Mouse (Mus musculus) limb, embryonic 15.5 days (tissue): ENCODE measurements around the gene Wdr45b. TPM values are rescaled to one million over a fixed set of nuclear protein-coding genes. Genes with fewer than 3 reads are reported as not detected.

Experiments used
- ATAC-seq: fragments of 200-750 bp; cut with Nextera tagmentation; 2 replicates; pipeline ENCODE4 v1.8.0; 2017; ENCODE audit warnings: low read depth, moderate TSS enrichment; ENCODE audit not compliant: insufficient number of reproducible peaks, low FRiP score, low TSS enrichment
- H3K27ac ChIP-seq: fragments of 300-500 bp; sonication (generic); 2 replicates; pipeline ENCODE4 v1.5.1; 2015; ENCODE audit warnings: moderate library complexity, mild to moderate bottlenecking, inconsistent platforms
- H3K27me3 ChIP-seq: fragments of 300-500 bp; sonication (generic); 2 replicates; pipeline ENCODE4 v1.6.1; 2015; ENCODE audit warnings: inconsistent platforms
- H3K36me3 ChIP-seq: fragments of 300-500 bp; sonication (generic); 2 replicates; pipeline ENCODE4 v1.6.1; 2015; ENCODE audit warnings: inconsistent platforms
- H3K4me1 ChIP-seq: fragments of 300-500 bp; sonication (generic); 2 replicates; pipeline ENCODE4 v1.6.1; 2015; ENCODE audit warnings: inconsistent platforms
- H3K4me2 ChIP-seq: fragments of 300-500 bp; sonication (generic); 2 replicates; pipeline ENCODE4 v1.6.1; 2015; ENCODE audit warnings: mild to moderate bottlenecking, inconsistent platforms
- H3K4me3 ChIP-seq: fragments of 300-500 bp; sonication (generic); 2 replicates; pipeline ENCODE4 v1.5.1; 2015; ENCODE audit warnings: mild to moderate bottlenecking, inconsistent platforms
- H3K9ac ChIP-seq: fragments of 300-500 bp; sonication (generic); 2 replicates; pipeline ENCODE4 v1.6.1; 2015; ENCODE audit warnings: inconsistent platforms
- H3K9me3 ChIP-seq: fragments of 300-500 bp; sonication (generic); 2 replicates; pipeline ENCODE4 v1.6.1; 2016; ENCODE audit warnings: inconsistent platforms
- WGBS: fragments of 180-500 bp; shearing (Covaris S2); methylation state at CpG from one replicate; pipeline ENCODE4 v1.1.7; 2015; 5-methylcytosine and 5-hydroxymethylcytosine counted together
- polyA plus RNA-seq: library from polyadenylated mRNA; unstranded; fragments of >200 nt; fragmentation: Nextera tagmentation; extraction: Ambion mirVana; gene quantifications from 2 replicates; pipeline ENCODE4 v1.2.1, GENCODE M21; 2015

Wdr45b gene
- polyA plus RNA-seq, result 92.1 and 99.3 TPM in 2 replicates

GRCm38 (mm10) chr11:121354091-121354707, at the start of gene Wdr45b:
TSS of gene Wdr45b (minus strand) at chr11:121354445.
- H3K4me2 ChIP-seq, result peak within 1 kb of the TSS; percentile 71
- peak within 1 kb of the TSS; percentile 96 for H3K4me3 ChIP-seq
- peak; percentile 94 for ATAC-seq
- under 1% methylated on average over 69 of the region's 69 CpGs for WGBS
- H3K9me3 ChIP-seq, result no peaks in the 10 kb centered on the region
- H3K4me1 ChIP-seq, result peaks cover 20% of the 10 kb centered on the region
- no peaks in the 10 kb centered on the region for H3K27me3 ChIP-seq
- H3K36me3 ChIP-seq, result 0 out of 2 replicates have a peak, but pooled peaks cover 8% of the 10 kb centered on the region
- peak within 1 kb of the TSS; percentile 93 for H3K27ac ChIP-seq
- H3K9ac ChIP-seq, result peak within 1 kb of the TSS; percentile 95

DNA sequence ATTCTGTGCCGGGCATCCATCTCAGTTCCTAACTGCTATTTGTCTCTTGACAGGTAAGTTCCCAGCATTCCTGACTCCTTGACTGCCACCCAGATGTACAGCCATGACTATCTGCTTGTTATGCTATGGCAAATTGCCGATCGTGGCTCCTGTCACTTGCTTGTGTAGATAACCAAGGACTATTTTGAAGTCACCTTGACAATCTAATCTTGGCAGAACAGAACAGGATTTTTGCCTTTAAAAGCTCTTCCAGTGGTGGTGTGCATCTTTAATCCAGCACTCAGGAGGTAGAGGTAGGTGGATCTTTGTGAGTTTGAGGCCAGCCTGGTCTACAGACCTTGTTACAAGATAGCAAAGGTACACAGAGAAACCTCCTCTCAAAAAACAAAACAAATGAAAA, 38.2 kb upstream of the Wdr45b start:
- Histone ChIP-seq H3K9ac (no peak overlapping the region), H3K4me2 (no peak overlapping the region), H3K36me3 (no peaks in the 10 kb centered on the region), H3K27me3 (no peaks in the 10 kb centered on the region), H3K4me1 (peaks cover 11% of the 10 kb centered on the region), H3K27ac (no peak overlapping the region), H3K4me3 (no peak overlapping the region), H3K9me3 (no peaks in the 10 kb centered on the region)
- ATAC-seq, result no peak
- WGBS, result 86% methylated on average over 3 of the region's 3 CpGs

DNA sequence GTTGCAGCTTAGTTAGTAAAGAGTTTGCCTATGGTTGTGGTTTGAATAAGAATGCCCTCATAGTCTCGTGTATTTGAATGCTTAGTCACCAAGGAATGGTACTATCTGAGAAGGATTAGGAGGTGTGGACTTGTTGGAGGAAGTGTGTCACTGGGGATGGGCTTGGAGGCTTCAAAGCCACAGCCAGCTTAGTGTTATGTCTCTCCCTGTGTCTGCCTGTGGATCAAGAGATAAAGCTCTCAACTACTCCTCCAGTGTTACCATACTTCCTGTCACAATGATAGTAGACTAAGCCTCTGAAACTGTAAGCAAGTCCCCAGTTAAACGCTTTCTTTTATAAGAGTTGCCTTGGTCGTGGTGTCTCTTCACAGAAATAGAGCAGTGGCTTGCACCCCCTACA, 36.5 kb upstream of the Wdr45b start:
- H3K4me2 ChIP-seq, result no peak overlapping the region
- no peaks in the 10 kb centered on the region for H3K36me3 ChIP-seq
- WGBS, result 62% methylated on average over 3 of the region's 3 CpGs
- ATAC-seq, result no peak
- H3K9me3 ChIP-seq, result no peaks in the 10 kb centered on the region
- H3K9ac ChIP-seq, result no peak overlapping the region
- peaks cover 16% of the 10 kb centered on the region for H3K4me1 ChIP-seq
- H3K27me3 ChIP-seq, result no peaks in the 10 kb centered on the region
- no peak overlapping the region for H3K4me3 ChIP-seq
- no peak overlapping the region for H3K27ac ChIP-seq

DNA sequence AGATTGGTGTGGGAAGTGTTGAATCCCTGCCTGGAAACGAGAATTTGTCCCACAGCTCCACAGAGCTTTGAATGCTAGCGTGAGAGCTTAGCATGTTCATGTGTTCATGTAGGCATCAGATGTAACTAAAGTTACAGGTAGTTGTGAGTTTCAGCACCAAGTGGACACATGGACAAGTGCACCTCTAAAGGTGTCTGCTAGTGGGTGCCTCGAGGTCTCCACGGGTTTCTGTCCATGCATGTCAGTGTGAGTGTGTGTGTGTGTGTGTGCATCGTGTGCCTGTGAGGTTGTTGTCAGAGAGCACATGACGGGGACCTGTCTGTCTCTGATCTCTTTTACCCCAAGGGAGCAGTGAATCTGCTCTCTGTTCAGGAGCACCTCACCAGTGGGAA, 34.3 kb upstream of the Wdr45b start:
- Histone ChIP-seq H3K9ac (no peak overlapping the region), H3K27ac (peak overlapping the region; percentile 22; the same call in 1 of the 2 replicates), H3K4me2 (peak overlapping the region; percentile 83), H3K4me3 (peak overlapping the region; percentile 63), H3K9me3 (no peaks in the 10 kb centered on the region), H3K36me3 (no peaks in the 10 kb centered on the region), H3K27me3 (no peaks in the 10 kb centered on the region), H3K4me1 (peaks cover 16% of the 10 kb centered on the region)
- ATAC-seq, result no peak
- 6% methylated on average over 6 of the region's 6 CpGs for WGBS

DNA sequence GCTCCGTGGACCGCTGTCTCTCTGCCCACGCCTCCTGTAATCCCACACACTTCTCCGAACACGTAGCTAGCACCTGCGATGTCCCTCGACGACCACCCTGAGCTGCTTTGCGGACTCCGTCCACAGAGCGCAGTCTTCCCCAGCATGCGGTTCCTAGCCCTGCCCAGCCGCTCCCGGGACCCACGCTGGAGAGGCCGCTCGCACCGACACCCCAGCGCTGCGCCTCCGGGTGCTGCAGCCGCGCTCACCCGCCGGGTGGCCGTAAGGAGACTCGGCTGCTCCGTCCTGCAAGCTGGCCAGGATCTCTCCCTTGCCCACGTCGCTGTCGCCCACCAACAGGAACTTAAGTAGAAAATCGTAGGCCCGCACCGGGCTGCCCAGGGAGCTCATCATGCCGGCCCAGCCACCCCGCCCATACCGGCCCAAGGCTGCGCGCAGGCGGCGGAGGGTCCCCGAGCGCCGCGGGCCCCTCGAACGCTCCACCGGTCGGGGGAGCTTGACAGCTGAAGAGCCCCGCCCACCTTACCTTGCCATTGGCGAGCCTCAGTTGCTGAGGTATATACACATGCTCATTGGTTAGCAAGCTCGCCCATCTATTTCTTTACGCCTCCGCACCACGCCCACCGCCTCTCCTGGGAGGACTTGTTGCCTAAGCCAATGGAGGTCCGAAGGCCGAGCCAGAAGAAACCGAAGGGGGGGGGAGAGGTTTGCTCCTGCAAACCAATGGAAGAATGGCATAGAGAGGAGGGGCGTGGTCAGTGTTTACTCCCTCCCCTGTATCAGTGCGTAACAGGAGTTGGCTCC, 33.7 kb upstream of the Wdr45b start, which contains the start of gene Rab40b:
Rab40b (minus strand) TSS at position 502 of the 804 bp plus-strand sequence.
- H3K4me1 ChIP-seq, result peaks cover 16% of the 10 kb centered on the region
- H3K27ac ChIP-seq, result peak within 1 kb of the TSS; percentile 44; the same call in 1 of the 2 replicates
- H3K36me3 ChIP-seq, result no peaks in the 10 kb centered on the region
- peak within 1 kb of the TSS; percentile 50 for H3K9ac ChIP-seq
- H3K27me3 ChIP-seq, result no peaks in the 10 kb centered on the region
- WGBS, result 1% methylated on average over 61 of the region's 61 CpGs
- no peaks in the 10 kb centered on the region for H3K9me3 ChIP-seq
- H3K4me3 ChIP-seq, result peak within 1 kb of the TSS; percentile 63
- peak; percentile 99 for ATAC-seq
- H3K4me2 ChIP-seq, result peak within 1 kb of the TSS; percentile 83

- no peak for ATAC-seq
- H3K4me3 ChIP-seq, result no peak overlapping the region
- no peaks in the 10 kb centered on the region for H3K36me3 ChIP-seq
- H3K4me2 ChIP-seq, result no peak overlapping the region
- no peaks in the 10 kb centered on the region for H3K4me1 ChIP-seq
- no peaks in the 10 kb centered on the region for H3K27me3 ChIP-seq
- no peaks in the 10 kb centered on the region for H3K9me3 ChIP-seq
- WGBS, result 63% methylated on average over 6 of the region's 6 CpGs
- no peak overlapping the region for H3K9ac ChIP-seq
- H3K27ac ChIP-seq, result no peak overlapping the region
Observed at GRCm38 (mm10) chr11:121380294-121380693, 26.0 kb upstream of the Wdr45b start.

DNA sequence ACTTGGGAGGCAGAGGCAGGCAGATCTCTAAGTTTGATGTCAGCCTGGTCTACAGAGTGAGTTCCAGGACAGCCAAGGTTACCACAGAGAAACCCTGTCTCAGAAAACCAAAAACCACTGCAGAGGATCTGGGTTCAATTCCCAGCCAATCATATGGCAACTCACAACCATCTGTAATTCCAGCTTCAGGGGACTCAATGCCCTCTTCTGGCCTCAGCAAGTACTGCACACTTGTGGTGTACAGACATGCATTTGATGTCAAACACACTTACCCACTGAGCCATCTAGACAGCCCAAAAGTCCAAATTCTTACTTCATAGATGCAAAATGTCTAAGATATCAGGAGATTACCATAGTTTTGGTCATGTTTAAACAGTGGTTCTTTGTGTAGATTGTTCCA, 24.4 kb upstream of the Wdr45b start:
- no peak overlapping the region for H3K4me3 ChIP-seq
- H3K9me3 ChIP-seq, result no peaks in the 10 kb centered on the region
- ATAC-seq, result no peak
- no peak overlapping the region for H3K9ac ChIP-seq
- no peak overlapping the region for H3K27ac ChIP-seq
- H3K4me2 ChIP-seq, result no peak overlapping the region
- no peaks in the 10 kb centered on the region for H3K36me3 ChIP-seq
- no peaks in the 10 kb centered on the region for H3K4me1 ChIP-seq
- H3K27me3 ChIP-seq, result no peaks in the 10 kb centered on the region

DNA sequence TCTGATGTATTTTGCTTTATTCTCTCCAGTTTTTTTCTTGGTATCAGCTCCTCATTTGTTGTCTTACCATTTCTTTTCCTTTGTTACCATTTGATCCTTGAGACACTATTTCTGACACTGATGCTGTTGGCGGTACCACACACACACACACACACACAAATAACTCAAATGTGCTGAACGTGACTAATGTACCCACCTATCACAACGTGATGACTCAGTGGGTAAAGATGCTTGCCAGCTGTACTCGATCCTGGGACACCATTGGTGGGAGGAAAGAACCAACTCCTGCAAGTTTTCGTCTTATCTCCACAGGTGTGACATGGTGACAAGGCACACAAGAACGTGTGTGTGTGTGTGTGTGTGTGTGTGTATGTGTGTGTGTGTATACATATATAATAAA, 19.1 kb upstream of the Wdr45b start:
- H3K9me3 ChIP-seq, result no peaks in the 10 kb centered on the region
- H3K36me3 ChIP-seq, result no peaks in the 10 kb centered on the region
- no peak for ATAC-seq
- WGBS, result 70% methylated on average over 6 of the region's 6 CpGs
- H3K4me2 ChIP-seq, result no peak overlapping the region
- H3K27ac ChIP-seq, result no peak overlapping the region
- no peaks in the 10 kb centered on the region for H3K27me3 ChIP-seq
- H3K4me3 ChIP-seq, result no peak overlapping the region
- H3K9ac ChIP-seq, result no peak overlapping the region
- H3K4me1 ChIP-seq, result no peaks in the 10 kb centered on the region

GRCm38 (mm10) chr11:121370337-121370994, 16.2 kb upstream of the Wdr45b start:
- 79% methylated on average over 6 of the region's 6 CpGs for WGBS
- Histone ChIP-seq H3K9me3 (no peaks in the 10 kb centered on the region), H3K4me2 (no peak overlapping the region), H3K9ac (no peak overlapping the region), H3K27ac (no peak overlapping the region), H3K27me3 (no peaks in the 10 kb centered on the region), H3K36me3 (no peaks in the 10 kb centered on the region), H3K4me3 (no peak overlapping the region), H3K4me1 (no peaks in the 10 kb centered on the region)
- no peak for ATAC-seq

- Histone ChIP-seq H3K27me3 (no peaks in the 10 kb centered on the region), H3K4me3 (no peak overlapping the region), H3K9ac (no peak overlapping the region), H3K9me3 (no peaks in the 10 kb centered on the region), H3K36me3 (no peaks in the 10 kb centered on the region), H3K4me1 (no peaks in the 10 kb centered on the region), H3K4me2 (no peak overlapping the region), H3K27ac (no peak overlapping the region)
- ATAC-seq, result no peak
- 59% methylated on average over 6 of the region's 6 CpGs for WGBS
Observed at GRCm38 (mm10) chr11:121369622-121370021, 15.4 kb upstream of the Wdr45b start.

DNA sequence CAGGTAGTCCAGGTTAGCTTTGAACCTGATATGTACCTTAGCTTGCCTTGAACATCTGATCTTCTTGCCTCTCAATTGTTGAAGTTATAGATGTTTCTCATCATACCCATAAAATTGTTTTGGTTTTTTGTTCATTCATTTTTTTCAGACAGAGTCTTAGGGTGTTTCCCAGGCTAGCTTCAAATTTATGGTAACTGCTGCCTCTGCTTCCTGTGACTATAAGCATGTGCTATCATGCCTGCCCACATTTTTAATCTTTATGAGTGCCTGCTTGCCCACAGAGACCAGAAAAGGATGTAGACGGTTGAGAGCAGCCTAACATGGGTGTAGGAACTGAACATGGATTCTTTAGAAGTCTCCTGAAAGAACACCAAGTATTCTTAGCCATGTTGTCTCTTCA, 14.5 kb upstream of the Wdr45b start:
- Histone ChIP-seq H3K9ac (no peak overlapping the region), H3K9me3 (no peaks in the 10 kb centered on the region), H3K27ac (no peak overlapping the region), H3K36me3 (no peaks in the 10 kb centered on the region), H3K4me2 (no peak overlapping the region), H3K4me1 (no peaks in the 10 kb centered on the region), H3K4me3 (no peak overlapping the region), H3K27me3 (no peaks in the 10 kb centered on the region)
- WGBS, result 59% methylated on average over 1 of the region's 1 CpGs
- no peak for ATAC-seq

- no peaks in the 10 kb centered on the region for H3K27me3 ChIP-seq
- no peak overlapping the region for H3K4me3 ChIP-seq
- no peak overlapping the region; the same call in 1 of the 2 replicates for H3K4me2 ChIP-seq
- ATAC-seq, result peak; percentile 24; the same call in 1 of the 2 replicates
- WGBS, result 38% methylated on average over 5 of the region's 5 CpGs
- H3K4me1 ChIP-seq, result no peaks in the 10 kb centered on the region
- no peak overlapping the region for H3K9ac ChIP-seq
- H3K27ac ChIP-seq, result no peak overlapping the region
- H3K9me3 ChIP-seq, result no peaks in the 10 kb centered on the region
- no peaks in the 10 kb centered on the region for H3K36me3 ChIP-seq
Observed at GRCm38 (mm10) chr11:121367170-121367707, 13.0 kb upstream of the Wdr45b start.
